Mouse (Mus musculus): ENCODE data around the gene Cdk9. TPM values are rescaled to one million over a fixed set of nuclear protein-coding genes. Genes with fewer than 3 reads are reported as not detected.

Cdk9 gene
- polyA plus RNA-seq, 1 experiment from 2014 or later, result 73.4 TPM

GRCm38 (mm10) chr2:32749082-32749481, 36.2 kb upstream of the Cdk9 start:
- peaks cover 12% of the 10 kb centered on the region for H3K4me1 ChIP-seq (replicated peaks)
- no peak overlapping the region for H3K9ac ChIP-seq
- WGBS, result 86% methylated on average over 16 of the region's 16 CpGs
- H3K4me3 ChIP-seq, result no peak overlapping the region
- peaks cover 60% of the 10 kb centered on the region for H3K36me3 ChIP-seq
- H3K9me3 ChIP-seq, result no peaks in the 10 kb centered on the region
- no peak overlapping the region for H3K27ac ChIP-seq (replicated peaks)
- ATAC-seq (ENCODE audit: low FRiP score, low read depth), result no peak
- H3K4me2 ChIP-seq, result no peak overlapping the region
- no peaks in the 10 kb centered on the region for H3K27me3 ChIP-seq

DNA sequence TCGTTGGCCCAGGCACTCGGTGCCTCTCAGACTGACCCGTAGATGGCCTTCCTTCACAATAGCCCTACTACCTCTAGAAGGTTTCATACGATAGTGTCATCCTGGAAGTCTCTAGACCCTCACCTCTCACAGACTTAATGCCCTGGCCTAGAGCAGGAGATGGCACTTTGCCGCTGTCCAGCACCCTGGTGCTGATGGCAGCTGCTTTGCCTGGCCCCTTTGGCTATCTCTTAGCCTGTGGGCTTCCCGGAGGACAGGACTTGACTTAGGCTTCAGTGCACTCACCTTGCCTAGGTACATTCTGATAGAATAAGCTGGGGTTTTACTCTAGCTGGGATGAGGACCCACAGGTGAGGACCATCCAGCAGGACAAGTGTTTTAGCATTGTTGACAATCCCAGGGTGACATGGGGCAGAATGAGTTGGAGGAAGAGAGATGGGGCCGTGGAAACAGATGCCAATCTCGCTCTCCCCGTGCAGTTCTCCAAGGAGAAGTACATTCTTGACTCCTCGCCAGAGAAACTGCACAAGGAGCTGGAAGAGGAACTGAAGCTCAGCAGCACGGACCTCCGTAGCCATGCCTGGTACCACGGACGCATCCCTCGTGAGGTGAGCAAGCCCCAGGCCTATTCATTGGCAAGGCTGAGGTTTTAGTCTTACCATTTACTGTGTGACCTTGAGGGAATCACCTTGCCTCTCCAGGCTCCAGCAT, 31.6 kb upstream of the Cdk9 start:
- 78% methylated on average over 15 of the region's 15 CpGs for WGBS
- H3K9ac ChIP-seq, result no peak overlapping the region
- no peaks in the 10 kb centered on the region for H3K9me3 ChIP-seq
- no peak overlapping the region for H3K27ac ChIP-seq (replicated peaks)
- no peak overlapping the region for H3K4me2 ChIP-seq
- peaks cover 32% of the 10 kb centered on the region for H3K36me3 ChIP-seq
- H3K27me3 ChIP-seq, result no peaks in the 10 kb centered on the region
- peaks cover 27% of the 10 kb centered on the region for H3K4me1 ChIP-seq (replicated peaks)
- no peak overlapping the region for H3K4me3 ChIP-seq
- no peak for ATAC-seq (ENCODE audit: low FRiP score, low read depth)

DNA sequence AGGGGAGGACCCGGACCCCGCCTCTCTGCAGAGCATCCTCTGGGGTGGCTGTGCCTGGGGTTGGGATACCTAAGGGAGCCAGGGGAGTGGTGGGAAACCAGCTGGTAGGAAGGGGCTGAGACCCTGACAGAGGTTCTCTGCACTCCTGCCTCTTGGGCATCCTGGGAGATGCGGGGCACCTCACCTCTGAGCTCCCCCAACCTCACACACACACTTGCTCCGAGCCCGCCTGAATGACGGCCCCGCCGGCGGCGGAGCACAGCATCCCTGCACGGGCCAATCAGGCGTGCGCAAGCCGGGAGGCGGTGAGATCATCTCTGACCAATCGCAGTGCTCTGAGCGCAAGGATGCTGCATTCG, 29.3 kb upstream of the Cdk9 start:
- Histone ChIP-seq H3K4me2 (peak overlapping the region; percentile 79), H3K9ac (peak overlapping the region; percentile 92), H3K27ac (replicated peaks) (peak overlapping the region; percentile 90), H3K36me3 (peaks cover 16% of the 10 kb centered on the region), H3K9me3 (no peaks in the 10 kb centered on the region), H3K27me3 (no peaks in the 10 kb centered on the region), H3K4me3 (peak overlapping the region; percentile 82), H3K4me1 (replicated peaks) (peaks cover 27% of the 10 kb centered on the region)
- WGBS, result 3% methylated on average over 17 of the region's 18 CpGs
- peak; percentile 92 for ATAC-seq (ENCODE audit: low FRiP score, low read depth)

- Histone ChIP-seq H3K27ac (replicated peaks) (peak overlapping the region; percentile 90), H3K36me3 (peaks cover 9% of the 10 kb centered on the region; the same call in 1 of the 2 replicates), H3K9ac (peak overlapping the region; percentile 92), H3K4me1 (replicated peaks) (peaks cover 27% of the 10 kb centered on the region), H3K9me3 (no peaks in the 10 kb centered on the region), H3K4me2 (peak overlapping the region; percentile 79), H3K27me3 (no peaks in the 10 kb centered on the region), H3K4me3 (peak overlapping the region; percentile 82)
- peak; percentile 61 for ATAC-seq (ENCODE audit: low FRiP score, low read depth)
- 3% methylated on average over 53 of the region's 58 CpGs for WGBS
These were observed 28.6 kb upstream of the Cdk9 start for GRCm38 (mm10) chr2:32741273-32742172.

GRCm38 (mm10) chr2:32740916-32741272, 28.0 kb upstream of the Cdk9 start, which contains the start of gene 6330409D20Rik:
6330409D20Rik (minus strand) TSS chr2:32741016.
- 5% methylated on average over 11 of the region's 11 CpGs for WGBS
- Histone ChIP-seq H3K27me3 (no peaks in the 10 kb centered on the region), H3K4me2 (peak within 1 kb of the TSS; percentile 79), H3K4me3 (peak within 1 kb of the TSS; percentile 82), H3K9ac (peak within 1 kb of the TSS; percentile 92), H3K4me1 (replicated peaks) (peaks cover 27% of the 10 kb centered on the region), H3K9me3 (no peaks in the 10 kb centered on the region), H3K27ac (replicated peaks) (peak within 1 kb of the TSS; percentile 90), H3K36me3 (peaks cover 3% of the 10 kb centered on the region; the same call in 1 of the 2 replicates)
- ATAC-seq (ENCODE audit: low FRiP score, low read depth), result 0 out of 2 replicates have a peak, but pooled peaks have one; percentile 0

- Histone ChIP-seq H3K27ac (replicated peaks) (no peak overlapping the region), H3K9me3 (no peaks in the 10 kb centered on the region), H3K27me3 (no peaks in the 10 kb centered on the region), H3K4me2 (no peak overlapping the region), H3K9ac (no peak overlapping the region), H3K4me1 (replicated peaks) (peaks cover 27% of the 10 kb centered on the region), H3K4me3 (no peak overlapping the region), H3K36me3 (no peaks in the 10 kb centered on the region)
- WGBS, result 69% methylated on average over 4 of the region's 4 CpGs
- no peak for ATAC-seq (ENCODE audit: low FRiP score, low read depth)
These were observed 26.4 kb upstream of the Cdk9 start for GRCm38 (mm10) chr2:32739311-32739710.

- 53% methylated on average over 6 of the region's 6 CpGs for WGBS
- Histone ChIP-seq H3K9me3 (no peaks in the 10 kb centered on the region), H3K36me3 (no peaks in the 10 kb centered on the region), H3K27ac (replicated peaks) (no peak overlapping the region), H3K4me3 (no peak overlapping the region), H3K4me1 (replicated peaks) (peaks cover 8% of the 10 kb centered on the region; the same call in 1 of the 2 replicates), H3K9ac (no peak overlapping the region), H3K27me3 (no peaks in the 10 kb centered on the region), H3K4me2 (no peak overlapping the region)
- no peak for ATAC-seq (ENCODE audit: low FRiP score, low read depth)
These were observed 24.1 kb upstream of the Cdk9 start for GRCm38 (mm10) chr2:32737008-32737407.

GRCm38 (mm10) chr2:32736306-32736829, 23.5 kb upstream of the Cdk9 start:
- H3K9me3 ChIP-seq, result no peaks in the 10 kb centered on the region
- H3K9ac ChIP-seq, result no peak overlapping the region
- no peaks in the 10 kb centered on the region for H3K27me3 ChIP-seq
- H3K36me3 ChIP-seq, result no peaks in the 10 kb centered on the region
- no peak overlapping the region for H3K4me2 ChIP-seq
- no peak overlapping the region for H3K27ac ChIP-seq (replicated peaks)
- H3K4me1 ChIP-seq (replicated peaks), result peaks cover 8% of the 10 kb centered on the region; the same call in 1 of the 2 replicates
- H3K4me3 ChIP-seq, result no peak overlapping the region
- no peak for ATAC-seq (ENCODE audit: low FRiP score, low read depth)
- WGBS, result 47% methylated on average over 3 of the region's 3 CpGs

- ATAC-seq (ENCODE audit: low FRiP score, low read depth), result no peak
- Histone ChIP-seq H3K4me3 (no peak overlapping the region), H3K9ac (no peak overlapping the region), H3K9me3 (no peaks in the 10 kb centered on the region), H3K36me3 (no peaks in the 10 kb centered on the region), H3K4me1 (replicated peaks) (no peaks in the 10 kb centered on the region), H3K27me3 (no peaks in the 10 kb centered on the region), H3K27ac (replicated peaks) (0 out of 2 replicates have a peak overlapping the region, but pooled peaks have one; percentile 22), H3K4me2 (no peak overlapping the region)
- WGBS, result 71% methylated on average over 4 of the region's 4 CpGs
These were observed 22.1 kb upstream of the Cdk9 start for GRCm38 (mm10) chr2:32734933-32735332.

DNA sequence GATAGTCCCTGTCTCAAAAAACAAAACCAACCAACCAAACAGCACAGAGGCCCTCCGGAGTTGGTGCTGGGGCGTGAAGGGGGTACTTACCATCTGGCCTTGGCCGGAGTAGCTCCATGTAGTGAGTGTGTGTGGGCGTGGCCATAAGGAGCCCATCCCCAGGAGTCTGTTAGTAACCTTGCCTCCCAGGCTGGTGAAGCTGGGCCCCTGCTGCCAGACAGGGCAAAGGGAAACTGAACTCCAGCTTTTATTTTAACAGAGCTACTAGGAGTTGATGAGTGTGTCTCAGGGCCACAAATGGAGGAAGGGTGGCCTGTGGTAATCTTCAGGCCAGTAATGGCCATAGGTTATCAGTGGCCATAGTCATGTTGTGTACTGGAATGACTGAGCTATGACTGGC, 21.6 kb upstream of the Cdk9 start:
- 53% methylated on average over 4 of the region's 4 CpGs for WGBS
- no peak overlapping the region for H3K9ac ChIP-seq
- no peak for ATAC-seq (ENCODE audit: low FRiP score, low read depth)

GRCm38 (mm10) chr2:32732695-32733094, 19.8 kb upstream of the Cdk9 start:
- no peak overlapping the region for H3K4me2 ChIP-seq
- no peak overlapping the region for H3K4me3 ChIP-seq
- 79% methylated on average over 6 of the region's 6 CpGs for WGBS
- H3K9me3 ChIP-seq, result no peaks in the 10 kb centered on the region
- no peak overlapping the region for H3K27ac ChIP-seq (replicated peaks)
- H3K36me3 ChIP-seq, result no peaks in the 10 kb centered on the region
- H3K9ac ChIP-seq, result no peak overlapping the region
- no peaks in the 10 kb centered on the region for H3K27me3 ChIP-seq
- ATAC-seq (ENCODE audit: low FRiP score, low read depth), result no peak
- no peaks in the 10 kb centered on the region; the same call in 1 of the 2 replicates for H3K4me1 ChIP-seq (replicated peaks)

More for the DNA sequence above, 21.6 kb upstream of the Cdk9 start:
- no peak overlapping the region for H3K4me2 ChIP-seq
- H3K36me3 ChIP-seq, result no peaks in the 10 kb centered on the region
- H3K27ac ChIP-seq (replicated peaks), result 0 out of 2 replicates have a peak overlapping the region, but pooled peaks have one; percentile 22
- no peaks in the 10 kb centered on the region for H3K4me1 ChIP-seq (replicated peaks)
- H3K9me3 ChIP-seq, result no peaks in the 10 kb centered on the region
- no peaks in the 10 kb centered on the region for H3K27me3 ChIP-seq
- no peak overlapping the region for H3K4me3 ChIP-seq

- no peak for ATAC-seq (ENCODE audit: low FRiP score, low read depth)
- H3K27me3 ChIP-seq, result no peaks in the 10 kb centered on the region
- no peak overlapping the region for H3K4me2 ChIP-seq
- H3K9ac ChIP-seq, result no peak overlapping the region
- H3K4me3 ChIP-seq, result no peak overlapping the region
- H3K36me3 ChIP-seq, result no peaks in the 10 kb centered on the region
- no peaks in the 10 kb centered on the region for H3K9me3 ChIP-seq
- WGBS, result 77% methylated on average over 4 of the region's 4 CpGs
- peak overlapping the region; percentile 34; the same call in 1 of the 2 replicates for H3K27ac ChIP-seq (replicated peaks)
- H3K4me1 ChIP-seq (replicated peaks), result peaks cover 8% of the 10 kb centered on the region
These were observed 19.0 kb upstream of the Cdk9 start for GRCm38 (mm10) chr2:32731911-32732310.
